Mouse (Mus musculus): ENCODE data around the gene Npepl1. TPM values are rescaled to one million over a fixed set of nuclear protein-coding genes. Genes with fewer than 3 reads are reported as not detected.

Gene Npepl1
- polyA plus RNA-seq, 1 experiment, result 116 TPM

GRCm38 (mm10) chr2:174075072-174075570, 35.0 kb upstream of the Npepl1 start:
- whole genome bisulfite sequencing, result 10% methylated on average over 22 of the region's 22 CpGs
- H3K4me3 ChIP-seq (replicated peaks; ENCODE audit: extremely low read depth, low read depth, low read length), result peak overlapping the region; percentile 6

GRCm38 (mm10) chr2:174075673-174076432, 34.3 kb upstream of the Npepl1 start, which contains the start of gene Stx16:
TSS of gene Stx16 (plus strand) at chr2:174076308.
- peak; percentile 98 for DNase-seq
- Histone ChIP-seq H3K4me1 (ENCODE audit: control insufficient read depth, insufficient read depth, low read length) (peaks cover 11% of the 10 kb centered on the region), H3K4me3 (replicated peaks; ENCODE audit: extremely low read depth, low read depth, low read length) (peak within 1 kb of the TSS; percentile 72)
- TF ChIP-seq POLR2A (IDR thresholded peaks at IDR 0.05; ENCODE audit: borderline replicate concordance, extremely low read depth, low read depth, low read length) (peak; percentile 75; the same call in 1 of the 2 replicates), CTCF (IDR thresholded peaks at IDR 0.05; ENCODE audit: insufficient read depth, low read length) (peak; percentile 28)
- 1% methylated on average over 32 of the region's 32 CpGs for WGBS

More at GRCm38 (mm10) chr2:174075072-174075570, 35.0 kb upstream of the Npepl1 start:
- peaks cover 11% of the 10 kb centered on the region for H3K4me1 ChIP-seq (ENCODE audit: control insufficient read depth, insufficient read depth, low read length)
- peak; percentile 24 for DNase-seq
- TF ChIP-seq CTCF (IDR thresholded peaks at IDR 0.05; ENCODE audit: insufficient read depth, low read length) (no peak), POLR2A (IDR thresholded peaks at IDR 0.05; ENCODE audit: borderline replicate concordance, extremely low read depth, low read depth, low read length) (no peak)

- no peak for TF ChIP-seq POLR2A (IDR thresholded peaks at IDR 0.05; ENCODE audit: borderline replicate concordance, extremely low read depth, low read depth, low read length)
- peak overlapping the region; percentile 72 for H3K4me3 ChIP-seq (replicated peaks; ENCODE audit: extremely low read depth, low read depth, low read length)
- under 1% methylated on average over 22 of the region's 22 CpGs for WGBS
- no peak for DNase-seq
- H3K4me1 ChIP-seq (ENCODE audit: control insufficient read depth, insufficient read depth, low read length), result peaks cover 11% of the 10 kb centered on the region
These were observed 33.7 kb upstream of the Npepl1 start for GRCm38 (mm10) chr2:174076433-174076824.

DNA sequence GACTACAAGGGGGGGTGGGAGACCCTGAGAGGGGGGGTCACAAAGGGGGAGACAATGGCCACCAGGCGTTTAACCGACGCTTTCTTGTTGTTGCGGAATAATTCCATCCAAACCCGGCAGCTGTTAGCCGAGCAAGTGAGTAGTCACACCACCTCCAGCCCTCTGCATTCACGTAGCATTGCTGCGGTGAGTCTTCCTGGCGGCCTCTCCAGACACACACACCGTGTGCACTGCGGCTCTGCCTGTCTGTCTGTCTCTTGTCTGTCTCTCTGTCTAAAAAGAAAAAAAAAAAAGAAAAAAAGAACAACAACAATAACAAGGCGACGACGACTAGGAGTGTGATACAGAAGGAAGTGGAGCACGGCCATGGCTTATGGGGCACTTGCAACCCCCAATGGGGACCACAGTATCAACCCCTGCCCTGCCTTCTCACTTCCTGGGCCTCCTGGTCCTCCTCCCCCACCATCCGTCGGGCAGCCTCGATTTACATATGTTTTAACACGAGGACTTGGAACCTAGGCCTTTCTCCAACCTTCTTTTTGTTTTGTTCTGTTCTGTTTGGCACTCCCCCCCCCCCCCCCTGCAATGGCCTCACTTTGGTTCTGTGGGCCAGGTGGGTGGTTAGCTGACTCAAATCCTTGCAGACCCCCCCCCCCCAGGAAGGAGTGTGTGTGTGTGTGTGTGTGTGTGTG, 33.0 kb upstream of the Npepl1 start:
- no peak for TF ChIP-seq CTCF (IDR thresholded peaks at IDR 0.05; ENCODE audit: insufficient read depth, low read length)
- no peak for TF ChIP-seq POLR2A (IDR thresholded peaks at IDR 0.05; ENCODE audit: borderline replicate concordance, extremely low read depth, low read depth, low read length)
- Histone ChIP-seq H3K4me3 (replicated peaks; ENCODE audit: extremely low read depth, low read depth, low read length) (peak overlapping the region; percentile 72), H3K4me1 (ENCODE audit: control insufficient read depth, insufficient read depth, low read length) (peaks cover 11% of the 10 kb centered on the region)
- 1% methylated on average over 19 of the region's 19 CpGs for WGBS
- DNase-seq, result peak; percentile 9

DNA sequence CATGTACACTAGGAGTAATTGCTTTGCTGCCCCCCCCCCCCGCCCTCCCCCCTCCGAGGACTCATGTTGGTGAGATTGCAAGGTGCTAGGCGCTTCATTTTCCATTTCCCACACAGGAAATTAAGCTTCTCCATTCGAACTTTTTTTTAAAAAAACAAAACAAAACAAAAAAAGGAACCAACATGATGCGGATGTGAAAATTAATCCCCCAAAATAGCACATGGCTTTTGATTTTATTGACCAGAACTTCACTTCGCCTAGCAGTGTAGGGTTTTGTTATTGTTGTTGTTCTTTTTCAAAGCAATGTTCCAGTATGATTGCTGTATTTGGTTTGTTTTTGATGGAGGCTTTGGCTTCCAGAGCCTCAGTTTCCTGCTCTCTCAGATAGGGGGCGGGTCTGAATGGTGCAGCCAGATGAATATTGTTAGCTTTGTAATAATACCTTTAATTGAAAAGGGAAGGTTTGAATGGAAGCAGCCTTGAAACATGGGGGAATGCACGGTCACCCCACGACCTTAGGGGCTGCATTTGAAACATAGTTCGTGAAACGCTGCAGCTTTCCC, 32.3 kb upstream of the Npepl1 start:
- no peak overlapping the region for H3K4me3 ChIP-seq (replicated peaks; ENCODE audit: extremely low read depth, low read depth, low read length)
- peaks cover 11% of the 10 kb centered on the region for H3K4me1 ChIP-seq (ENCODE audit: control insufficient read depth, insufficient read depth, low read length)
- no peak for DNase-seq
- TF ChIP-seq POLR2A (IDR thresholded peaks at IDR 0.05; ENCODE audit: borderline replicate concordance, extremely low read depth, low read depth, low read length) (no peak), CTCF (IDR thresholded peaks at IDR 0.05; ENCODE audit: insufficient read depth, low read length) (no peak)
- 8% methylated on average over 11 of the region's 11 CpGs for WGBS

DNA sequence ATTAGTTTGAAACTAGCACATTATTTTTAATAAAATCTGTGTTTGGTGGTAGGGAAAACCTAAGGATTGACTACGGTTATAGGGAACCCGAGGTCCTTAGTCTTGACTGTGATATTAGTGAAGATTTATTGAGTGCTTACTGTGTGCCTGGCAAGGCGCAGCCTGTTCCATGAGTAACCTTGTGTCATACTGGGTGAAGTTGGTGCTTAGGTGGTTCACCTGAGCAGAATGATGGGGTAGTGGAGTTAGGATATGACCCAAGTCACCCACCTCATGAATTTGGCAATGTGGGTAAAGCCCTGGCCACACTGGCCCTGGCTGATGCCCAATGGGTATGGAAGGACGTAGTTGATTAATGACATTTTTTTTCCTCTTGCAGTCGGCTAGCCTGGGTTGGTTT, 28.3 kb upstream of the Npepl1 start:
- TF ChIP-seq POLR2A (IDR thresholded peaks at IDR 0.05; ENCODE audit: borderline replicate concordance, extremely low read depth, low read depth, low read length), result no peak
- no peak for TF ChIP-seq CTCF (IDR thresholded peaks at IDR 0.05; ENCODE audit: insufficient read depth, low read length)
- WGBS, result 61% methylated on average over 5 of the region's 5 CpGs
- H3K4me3 ChIP-seq (replicated peaks; ENCODE audit: extremely low read depth, low read depth, low read length), result no peak overlapping the region
- no peak for DNase-seq
- peaks cover 4% of the 10 kb centered on the region; the same call in 1 of the 2 replicates for H3K4me1 ChIP-seq (ENCODE audit: control insufficient read depth, insufficient read depth, low read length)

GRCm38 (mm10) chr2:174082380-174082918, 27.7 kb upstream of the Npepl1 start:
- no peak overlapping the region for H3K4me3 ChIP-seq (replicated peaks; ENCODE audit: extremely low read depth, low read depth, low read length)
- TF ChIP-seq CTCF (IDR thresholded peaks at IDR 0.05; ENCODE audit: insufficient read depth, low read length), result no peak
- TF ChIP-seq POLR2A (IDR thresholded peaks at IDR 0.05; ENCODE audit: borderline replicate concordance, extremely low read depth, low read depth, low read length), result no peak
- 58% methylated on average over 3 of the region's 3 CpGs for WGBS

GRCm38 (mm10) chr2:174095086-174095485, 15.1 kb upstream of the Npepl1 start:
- no peak overlapping the region for H3K4me3 ChIP-seq (replicated peaks; ENCODE audit: extremely low read depth, low read depth, low read length)
- H3K4me1 ChIP-seq (ENCODE audit: control insufficient read depth, insufficient read depth, low read length), result no peaks in the 10 kb centered on the region
- 95% methylated on average over 3 of the region's 3 CpGs for WGBS
- no peak for DNase-seq
- no peak for TF ChIP-seq POLR2A (IDR thresholded peaks at IDR 0.05; ENCODE audit: borderline replicate concordance, extremely low read depth, low read depth, low read length)

More at GRCm38 (mm10) chr2:174082380-174082918, 27.7 kb upstream of the Npepl1 start:
- DNase-seq, result no peak
- no peaks in the 10 kb centered on the region for H3K4me1 ChIP-seq (ENCODE audit: control insufficient read depth, insufficient read depth, low read length)

DNA sequence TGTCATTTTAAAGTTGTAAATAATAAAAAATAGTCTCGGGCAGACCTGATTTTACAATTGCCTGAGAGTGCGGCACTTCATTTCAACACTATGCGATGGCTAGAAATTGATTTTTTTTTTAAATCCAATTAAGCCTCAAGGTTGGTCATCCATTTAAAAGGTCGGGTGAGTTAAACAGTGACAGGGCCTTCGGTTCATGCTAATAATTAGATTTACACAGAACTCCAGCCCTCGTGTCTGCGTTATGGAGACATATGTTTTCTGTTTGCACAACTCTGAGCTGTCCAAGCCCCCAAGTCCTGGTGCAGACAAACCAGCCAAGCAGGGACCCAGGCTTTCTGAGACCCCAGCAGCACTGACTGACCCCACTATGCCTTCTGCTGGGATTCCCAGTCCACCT, 7.8 kb upstream of the Npepl1 start:
- H3K4me1 ChIP-seq (ENCODE audit: control insufficient read depth, insufficient read depth, low read length), result no peaks in the 10 kb centered on the region
- no peak for DNase-seq
- H3K4me3 ChIP-seq (replicated peaks; ENCODE audit: extremely low read depth, low read depth, low read length), result no peak overlapping the region
- TF ChIP-seq CTCF (IDR thresholded peaks at IDR 0.05; ENCODE audit: insufficient read depth, low read length) (no peak), POLR2A (IDR thresholded peaks at IDR 0.05; ENCODE audit: borderline replicate concordance, extremely low read depth, low read depth, low read length) (no peak)
- WGBS, result 82% methylated on average over 7 of the region's 7 CpGs

Measured in lung, adult 2 months (tissue).